Mouse (Mus musculus): ENCODE measurements around the gene Ptprn2. TPM values are rescaled to one million over a fixed set of nuclear protein-coding genes. Genes with fewer than 3 reads are reported as not detected.

Gene Ptprn2
- polyA plus RNA-seq, 1 experiment from 2014 or later: 12.2 TPM

GRCm38 (mm10) chr12:117174189-117174588 lies 688.7 kb downstream of the Ptprn2 start:
- Histone ChIP-seq H3K4me1 (peaks cover 87% of the 10 kb centered on the region), H3K36me3 (no peaks in the 10 kb centered on the region; the same call in 1 of the 2 replicates), H3K27me3 (no peaks in the 10 kb centered on the region), H3K9ac (replicated peaks) (peak overlapping the region; percentile 49), H3K4me3 (no peak overlapping the region), H3K9me3 (no peaks in the 10 kb centered on the region), H3K27ac (replicated peaks) (peak overlapping the region; percentile 98), H3K4me2 (replicated peaks) (no peak overlapping the region)
- WGBS: 17% methylated on average over 3 of the region's 3 CpGs
- no peak for ATAC-seq (ENCODE audit: low FRiP score, low read depth)

DNA sequence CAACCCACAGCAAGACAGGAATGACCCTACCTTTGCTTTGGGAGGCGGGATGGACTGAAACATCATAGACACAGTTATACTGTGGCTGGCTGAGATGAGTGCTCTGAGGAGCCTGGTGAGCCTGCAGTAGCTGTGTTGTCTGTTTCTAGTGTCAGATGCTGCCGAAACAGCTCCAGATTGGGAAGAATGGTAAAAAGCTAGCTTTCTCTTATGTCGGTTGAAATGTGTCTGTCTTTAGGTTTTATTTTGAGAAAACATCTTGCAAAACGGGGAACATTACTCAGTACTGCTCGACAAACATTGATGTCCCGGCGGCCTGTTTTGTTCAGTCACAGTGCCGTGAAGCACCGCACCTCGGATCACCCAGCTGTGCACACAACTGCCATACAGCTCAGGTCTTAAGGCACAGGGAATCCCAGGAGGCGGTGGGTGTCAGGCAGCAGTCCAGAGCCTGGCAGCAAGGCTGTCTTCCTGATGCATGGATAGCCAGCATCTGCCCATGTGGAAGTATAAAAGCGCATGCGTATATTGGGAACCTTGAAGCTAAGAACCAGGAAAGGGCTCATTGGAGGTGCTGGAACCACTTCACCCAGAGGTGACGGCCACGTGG lies 689.7 kb downstream of the Ptprn2 start:
- peaks cover 6% of the 10 kb centered on the region for H3K36me3 ChIP-seq
- no peak for ATAC-seq (ENCODE audit: low FRiP score, low read depth)
- no peak overlapping the region for H3K4me3 ChIP-seq
- no peaks in the 10 kb centered on the region for H3K9me3 ChIP-seq
- no peaks in the 10 kb centered on the region for H3K27me3 ChIP-seq
- peak overlapping the region; percentile 98 for H3K27ac ChIP-seq (replicated peaks)
- 0 out of 2 replicates have a peak overlapping the region, but pooled peaks have one; percentile 14 for H3K4me2 ChIP-seq (replicated peaks)
- H3K9ac ChIP-seq (replicated peaks): peak overlapping the region; percentile 49
- H3K4me1 ChIP-seq: peaks cover 86% of the 10 kb centered on the region
- WGBS: 60% methylated on average over 15 of the region's 15 CpGs

- ATAC-seq (ENCODE audit: low FRiP score, low read depth): no peak
- Histone ChIP-seq H3K9ac (replicated peaks) (peak overlapping the region; percentile 50), H3K27me3 (no peaks in the 10 kb centered on the region), H3K4me2 (replicated peaks) (peak overlapping the region; percentile 33), H3K9me3 (no peaks in the 10 kb centered on the region), H3K4me1 (peaks cover 76% of the 10 kb centered on the region), H3K27ac (replicated peaks) (peak overlapping the region; percentile 98), H3K4me3 (0 out of 2 replicates have a peak overlapping the region, but pooled peaks have one; percentile 2), H3K36me3 (peaks cover 15% of the 10 kb centered on the region)
- WGBS: 16% methylated on average over 13 of the region's 13 CpGs
Observed at GRCm38 (mm10) chr12:117176259-117176823, 690.8 kb downstream of the Ptprn2 start.

DNA sequence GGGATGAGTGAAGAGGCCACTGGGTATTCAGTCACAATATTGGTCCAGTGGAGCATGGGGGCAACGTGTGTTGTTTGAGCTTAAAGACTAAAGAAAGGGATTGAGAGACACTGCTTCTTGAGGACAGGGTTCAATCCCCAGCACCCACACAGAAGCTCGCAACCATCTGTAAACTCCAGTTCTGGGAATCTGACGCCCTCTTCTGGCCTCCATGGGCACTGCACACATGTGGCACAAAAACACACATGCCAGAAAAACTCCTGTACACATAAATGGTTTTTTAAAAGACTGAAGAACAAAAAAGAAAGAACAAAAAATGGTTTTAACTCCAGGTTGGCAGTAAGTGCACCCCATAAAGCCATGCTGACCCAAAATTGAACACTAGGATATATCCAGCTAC lies 701.6 kb downstream of the Ptprn2 start:
- no peak for ATAC-seq (ENCODE audit: low FRiP score, low read depth)
- Histone ChIP-seq H3K27me3 (no peaks in the 10 kb centered on the region), H3K4me2 (replicated peaks) (no peak overlapping the region), H3K36me3 (peaks cover 97% of the 10 kb centered on the region), H3K4me3 (no peak overlapping the region), H3K9ac (replicated peaks) (no peak overlapping the region), H3K4me1 (peaks cover 7% of the 10 kb centered on the region; the same call in 1 of the 2 replicates), H3K27ac (replicated peaks) (no peak overlapping the region), H3K9me3 (peaks cover 9% of the 10 kb centered on the region)
- WGBS: 81% methylated on average over 3 of the region's 3 CpGs

DNA sequence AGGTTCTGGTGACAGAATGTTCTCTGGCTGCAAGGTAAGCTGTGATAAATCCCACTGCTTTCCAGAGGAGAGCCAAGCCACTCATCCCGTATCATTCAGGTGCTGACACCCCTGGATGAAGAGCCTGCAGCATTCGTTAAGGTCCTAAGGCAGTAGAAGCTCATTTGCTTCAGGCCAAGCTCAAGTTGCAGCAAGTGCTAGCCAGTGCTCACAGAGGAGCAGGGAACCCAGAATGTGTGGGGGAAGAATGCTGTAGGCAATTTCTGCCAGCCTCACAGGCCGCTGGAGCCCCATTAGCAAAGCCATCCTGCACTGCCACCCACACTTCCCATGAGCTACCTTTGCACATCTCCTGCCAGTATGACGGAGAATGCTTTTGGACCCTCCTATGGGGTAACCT lies 706.5 kb downstream of the Ptprn2 start:
- H3K27ac ChIP-seq (replicated peaks): 0 out of 2 replicates have a peak overlapping the region, but pooled peaks have one; percentile 39
- ATAC-seq (ENCODE audit: low FRiP score, low read depth): no peak
- peaks cover 71% of the 10 kb centered on the region for H3K36me3 ChIP-seq
- no peak overlapping the region for H3K4me3 ChIP-seq
- H3K4me1 ChIP-seq: peaks cover 46% of the 10 kb centered on the region
- H3K4me2 ChIP-seq (replicated peaks): no peak overlapping the region
- peaks cover 1% of the 10 kb centered on the region for H3K9me3 ChIP-seq
- 88% methylated on average over 4 of the region's 4 CpGs for WGBS
- no peaks in the 10 kb centered on the region for H3K27me3 ChIP-seq
- H3K9ac ChIP-seq (replicated peaks): no peak overlapping the region

DNA sequence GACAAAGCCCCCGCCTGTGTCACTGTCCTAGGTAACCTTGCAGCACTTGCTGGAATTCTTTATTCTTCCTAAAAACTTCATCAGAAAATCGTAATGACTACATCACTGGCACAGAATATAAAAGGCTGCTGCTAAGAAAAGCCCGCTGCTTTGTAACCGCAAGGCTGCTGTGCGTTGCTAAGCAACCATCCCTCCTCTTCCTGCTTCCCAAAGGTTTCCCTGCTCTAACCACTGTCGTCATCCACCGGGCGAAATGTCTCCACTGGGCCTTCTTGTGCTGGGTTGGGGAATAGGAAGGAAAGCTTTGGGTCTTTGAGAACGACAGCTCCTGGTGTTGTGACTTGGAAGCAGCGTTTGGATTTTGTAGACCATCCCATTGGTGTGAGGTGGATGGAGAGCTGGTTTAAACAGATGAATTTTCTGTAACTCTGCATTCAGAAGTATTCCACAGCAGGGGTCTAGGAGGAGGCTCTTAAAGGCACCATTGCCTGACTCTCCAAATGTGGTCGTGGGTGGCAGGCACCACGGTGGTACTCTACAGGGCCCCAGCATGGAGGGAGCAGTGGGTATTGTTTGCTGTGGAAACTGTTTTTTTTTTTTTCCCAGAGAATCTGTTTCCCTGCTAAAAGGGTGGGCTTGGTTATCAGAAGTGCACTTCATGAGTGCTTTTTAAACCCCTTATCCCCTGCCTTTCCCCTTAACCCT lies 711.4 kb downstream of the Ptprn2 start:
- Histone ChIP-seq H3K27me3 (no peaks in the 10 kb centered on the region), H3K4me3 (peak overlapping the region; percentile 15; the same call in 1 of the 2 replicates), H3K9ac (replicated peaks) (peak overlapping the region; percentile 24; the same call in 1 of the 2 replicates), H3K27ac (replicated peaks) (peak overlapping the region; percentile 88), H3K36me3 (peaks cover 24% of the 10 kb centered on the region), H3K4me2 (replicated peaks) (peak overlapping the region; percentile 43), H3K9me3 (no peaks in the 10 kb centered on the region), H3K4me1 (peaks cover 89% of the 10 kb centered on the region)
- 2% methylated on average over 12 of the region's 12 CpGs for WGBS
- ATAC-seq (ENCODE audit: low FRiP score, low read depth): peak; percentile 74

GRCm38 (mm10) chr12:117198093-117198492 lies 712.6 kb downstream of the Ptprn2 start:
- Histone ChIP-seq H3K4me2 (replicated peaks) (peak overlapping the region; percentile 43; the same call in 1 of the 2 replicates), H3K4me3 (no peak overlapping the region), H3K27ac (replicated peaks) (peak overlapping the region; percentile 88; the same call in 1 of the 2 replicates), H3K36me3 (peaks cover 12% of the 10 kb centered on the region), H3K4me1 (peaks cover 95% of the 10 kb centered on the region), H3K9ac (replicated peaks) (no peak overlapping the region), H3K27me3 (no peaks in the 10 kb centered on the region), H3K9me3 (no peaks in the 10 kb centered on the region)
- 32% methylated on average over 8 of the region's 8 CpGs for WGBS
- ATAC-seq (ENCODE audit: low FRiP score, low read depth): no peak

- H3K4me3 ChIP-seq: no peak overlapping the region
- no peaks in the 10 kb centered on the region for H3K9me3 ChIP-seq
- peaks cover 95% of the 10 kb centered on the region for H3K4me1 ChIP-seq
- no peak for ATAC-seq (ENCODE audit: low FRiP score, low read depth)
- WGBS: 20% methylated on average over 9 of the region's 9 CpGs
- H3K27me3 ChIP-seq: no peaks in the 10 kb centered on the region
- H3K27ac ChIP-seq (replicated peaks): peak overlapping the region; percentile 82
- H3K9ac ChIP-seq (replicated peaks): no peak overlapping the region
- H3K4me2 ChIP-seq (replicated peaks): peak overlapping the region; percentile 15
- H3K36me3 ChIP-seq: peaks cover 4% of the 10 kb centered on the region; the same call in 1 of the 2 replicates
Observed at GRCm38 (mm10) chr12:117200117-117200516, 714.6 kb downstream of the Ptprn2 start.

- H3K4me3 ChIP-seq: no peak overlapping the region
- H3K4me1 ChIP-seq: peaks cover 90% of the 10 kb centered on the region
- peak overlapping the region; percentile 15 for H3K4me2 ChIP-seq (replicated peaks)
- 51% methylated on average over 5 of the region's 5 CpGs for WGBS
- no peak for ATAC-seq (ENCODE audit: low FRiP score, low read depth)
- no peaks in the 10 kb centered on the region for H3K9me3 ChIP-seq
- H3K36me3 ChIP-seq: peaks cover 6% of the 10 kb centered on the region; the same call in 1 of the 2 replicates
- no peaks in the 10 kb centered on the region for H3K27me3 ChIP-seq
- no peak overlapping the region for H3K9ac ChIP-seq (replicated peaks)
- H3K27ac ChIP-seq (replicated peaks): peak overlapping the region; percentile 82
Observed at GRCm38 (mm10) chr12:117200590-117200989, 715.1 kb downstream of the Ptprn2 start.

DNA sequence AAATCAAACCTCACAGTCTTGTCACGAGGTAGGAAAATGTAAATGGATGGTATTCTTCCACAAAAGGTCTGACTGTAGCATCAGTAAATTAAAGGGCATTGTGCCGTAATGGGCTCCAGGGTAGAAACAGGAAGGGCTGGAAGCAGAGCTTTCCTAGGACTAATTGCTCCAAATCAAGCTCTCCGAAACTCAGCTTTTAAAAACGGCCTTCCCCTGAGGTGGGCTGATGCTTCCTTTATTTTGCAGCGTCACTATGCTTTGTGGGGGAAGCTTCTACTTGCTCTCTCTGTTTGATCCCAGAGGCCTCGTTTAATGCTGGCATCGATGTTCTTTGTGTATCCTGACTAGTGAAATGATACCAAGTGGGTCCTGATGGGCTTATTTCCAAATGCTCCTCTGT lies 718.0 kb downstream of the Ptprn2 start:
- Histone ChIP-seq H3K4me1 (peaks cover 61% of the 10 kb centered on the region), H3K36me3 (peaks cover 21% of the 10 kb centered on the region), H3K27me3 (no peaks in the 10 kb centered on the region), H3K9ac (replicated peaks) (no peak overlapping the region), H3K27ac (replicated peaks) (peak overlapping the region; percentile 73), H3K9me3 (no peaks in the 10 kb centered on the region), H3K4me3 (no peak overlapping the region), H3K4me2 (replicated peaks) (no peak overlapping the region; the same call in 1 of the 2 replicates)
- 55% methylated on average over 7 of the region's 7 CpGs for WGBS
- ATAC-seq (ENCODE audit: low FRiP score, low read depth): no peak

DNA sequence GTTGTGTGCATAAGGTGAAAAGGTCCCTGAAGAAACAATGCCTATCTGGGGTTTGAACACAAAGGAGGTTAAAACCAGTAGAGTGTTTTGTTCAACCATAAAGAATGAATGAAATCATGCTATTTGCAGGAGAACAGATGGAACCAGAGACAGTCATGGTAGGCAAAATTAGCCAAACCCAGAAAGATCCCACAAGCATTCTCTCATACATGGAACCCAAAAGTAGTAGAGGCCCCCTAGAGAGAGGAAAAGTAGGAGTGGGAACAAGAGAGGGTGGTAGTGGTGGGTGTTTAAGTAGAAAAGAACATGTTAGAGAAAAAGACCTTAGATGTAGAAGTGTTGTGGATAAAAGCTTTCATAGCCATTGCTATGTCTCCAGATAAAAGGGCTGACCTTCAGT lies 719.4 kb downstream of the Ptprn2 start:
- Histone ChIP-seq H3K27ac (replicated peaks) (no peak overlapping the region), H3K4me2 (replicated peaks) (no peak overlapping the region), H3K9ac (replicated peaks) (no peak overlapping the region), H3K9me3 (no peaks in the 10 kb centered on the region), H3K36me3 (peaks cover 35% of the 10 kb centered on the region), H3K4me1 (peaks cover 47% of the 10 kb centered on the region), H3K4me3 (no peak overlapping the region), H3K27me3 (no peaks in the 10 kb centered on the region)
- ATAC-seq (ENCODE audit: low FRiP score, low read depth): no peak

Measured in midbrain, embryonic 12.5 days (tissue).